Mouse (Mus musculus): ENCODE data around the gene Cd80.

- TF ChIP-seq CTCF (IDR thresholded peaks at IDR 0.05; ENCODE audit: low read depth) (no peak), EP300 (IDR thresholded peaks at IDR 0.05; ENCODE audit: low read depth) (no peak)
These were observed 11.9 kb downstream of the Cd80 start for GRCm38 (mm10) chr16:38467091-38467916.

Measured in liver, embryonic 14.5 days (tissue).